Mouse (Mus musculus) limb, embryonic 11.5 days (tissue): Measurements from ENCODE around the gene Pdxdc1. TPM values are rescaled to one million over a fixed set of nuclear protein-coding genes. Genes with fewer than 3 reads are reported as not detected.

Experiments used
- ATAC-seq: fragments of 200-750 bp; cut with Nextera tagmentation; 2 replicates; pipeline ENCODE4 v1.8.0; 2017; ENCODE audit warnings: low read depth; ENCODE audit not compliant: insufficient number of reproducible peaks, low FRiP score, low TSS enrichment
- DNase-seq: peaks from one replicate; pipeline ENCODE4 v3.0.0-alpha.2; 2015; ENCODE audit warnings: low spot score
- H3K27ac ChIP-seq: fragments of 300-500 bp; sonication (generic); replicated peaks from 2 replicates; pipeline ENCODE4 v1.5.1; 2014; ENCODE audit warnings: low read depth, mild to moderate bottlenecking, low read length
- H3K27me3 ChIP-seq: fragments of 300-500 bp; sonication (generic); 2 replicates; pipeline ENCODE4 v1.6.1; 2014; ENCODE audit warnings: mild to moderate bottlenecking, low read length, mixed read lengths; ENCODE audit not compliant: control insufficient read depth, insufficient read depth
- H3K36me3 ChIP-seq: fragments of 300-500 bp; sonication (generic); 2 replicates; pipeline ENCODE4 v1.6.1; 2014; ENCODE audit warnings: mild to moderate bottlenecking, low read length, moderate library complexity, mixed read lengths; ENCODE audit not compliant: control insufficient read depth, insufficient read depth
- H3K4me1 ChIP-seq: fragments of 300-500 bp; sonication (generic); 2 replicates; pipeline ENCODE4 v1.6.1; 2014; ENCODE audit warnings: low read length, mixed read lengths; ENCODE audit not compliant: control insufficient read depth, insufficient read depth
- H3K4me2 ChIP-seq: fragments of 300-500 bp; sonication (generic); 2 replicates; pipeline ENCODE4 v1.6.1; 2014; ENCODE audit warnings: low read depth, mild to moderate bottlenecking, moderate library complexity; ENCODE audit not compliant: severe bottlenecking
- H3K4me3 ChIP-seq: fragments of 300-500 bp; sonication (generic); 2 replicates; pipeline ENCODE4 v1.5.1; 2014; ENCODE audit warnings: low read depth, low read length
- H3K9ac ChIP-seq: fragments of 300-500 bp; sonication (generic); 2 replicates; pipeline ENCODE4 v1.6.1; 2014; ENCODE audit warnings: mild to moderate bottlenecking, low read length
- H3K9me3 ChIP-seq: fragments of 300-500 bp; sonication (generic); 2 replicates; pipeline ENCODE4 v1.6.1; 2016; ENCODE audit warnings: low read length; ENCODE audit not compliant: control insufficient read depth
- WGBS: fragments of 180-500 bp; shearing (Covaris S2); extraction: QIAGEN DNeasy Blood & Tissue Kit; methylation state at CpG from one replicate; pipeline ENCODE4 v1.1.7; 2014; 5-methylcytosine and 5-hydroxymethylcytosine counted together
- polyA plus RNA-seq: library from polyadenylated mRNA; unstranded; fragments of >200 nt; fragmentation: Nextera tagmentation; extraction: Ambion mirVana; gene quantifications from 2 replicates; pipeline ENCODE4 v1.2.1, GENCODE M21; 2014

Gene Pdxdc1
- polyA plus RNA-seq, 1 experiment from 2014 or later, result 84.4 TPM

DNA sequence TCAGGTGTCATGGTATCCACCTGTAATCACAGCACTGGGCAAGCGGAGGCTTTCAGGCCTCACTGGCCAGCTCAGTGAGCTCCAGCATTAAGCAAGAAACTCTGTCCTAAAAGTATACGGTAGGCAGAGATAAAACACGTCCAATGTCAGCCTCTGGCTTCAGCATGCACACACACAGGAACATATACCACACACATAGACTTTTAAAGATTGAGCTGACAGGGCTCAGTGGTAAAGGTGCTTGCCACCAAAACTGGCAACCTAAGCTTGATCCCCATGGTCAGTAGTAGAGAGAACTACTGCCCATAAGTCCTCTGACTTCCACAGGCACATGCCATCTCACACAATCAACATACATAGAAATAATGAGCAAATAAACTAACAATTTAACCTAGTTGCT, 62.0 kb downstream of the Pdxdc1 start:
- no peak overlapping the region for H3K27ac ChIP-seq
- no peak overlapping the region for H3K4me3 ChIP-seq
- H3K9me3 ChIP-seq, result no peaks in the 10 kb centered on the region
- H3K9ac ChIP-seq, result no peak overlapping the region
- no peaks in the 10 kb centered on the region for H3K27me3 ChIP-seq
- H3K36me3 ChIP-seq, result peaks cover 15% of the 10 kb centered on the region
- DNase-seq (no peak), ATAC-seq (no peak)
- H3K4me2 ChIP-seq, result no peak overlapping the region
- H3K4me1 ChIP-seq, result no peaks in the 10 kb centered on the region
- 92% methylated on average over 3 of the region's 3 CpGs for WGBS

DNA sequence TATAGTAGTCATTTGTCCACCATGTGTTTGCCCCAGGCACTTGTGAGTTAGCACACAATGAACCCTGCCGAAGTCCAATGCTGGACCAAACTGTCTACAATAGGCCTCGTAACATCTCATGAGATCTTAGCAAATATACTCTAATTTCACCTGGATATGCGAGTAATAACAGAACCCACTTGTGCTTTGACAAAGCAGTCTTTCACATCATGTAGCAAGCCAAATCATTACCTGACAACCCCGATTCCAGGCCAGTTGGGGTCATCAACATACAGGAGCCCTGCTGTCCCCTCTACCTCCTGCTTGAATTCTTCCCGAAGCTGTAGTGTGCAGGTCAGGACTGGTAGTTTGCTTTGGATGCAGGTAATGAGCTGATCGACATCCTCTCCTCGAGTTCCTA, 62.9 kb downstream of the Pdxdc1 start:
- WGBS, result 91% methylated on average over 7 of the region's 7 CpGs
- Histone ChIP-seq H3K27ac (no peak overlapping the region), H3K9ac (no peak overlapping the region), H3K36me3 (peaks cover 19% of the 10 kb centered on the region), H3K4me3 (no peak overlapping the region), H3K4me2 (no peak overlapping the region), H3K9me3 (no peaks in the 10 kb centered on the region), H3K4me1 (no peaks in the 10 kb centered on the region), H3K27me3 (no peaks in the 10 kb centered on the region)
- no peak for DNase-seq
- no peak for ATAC-seq

DNA sequence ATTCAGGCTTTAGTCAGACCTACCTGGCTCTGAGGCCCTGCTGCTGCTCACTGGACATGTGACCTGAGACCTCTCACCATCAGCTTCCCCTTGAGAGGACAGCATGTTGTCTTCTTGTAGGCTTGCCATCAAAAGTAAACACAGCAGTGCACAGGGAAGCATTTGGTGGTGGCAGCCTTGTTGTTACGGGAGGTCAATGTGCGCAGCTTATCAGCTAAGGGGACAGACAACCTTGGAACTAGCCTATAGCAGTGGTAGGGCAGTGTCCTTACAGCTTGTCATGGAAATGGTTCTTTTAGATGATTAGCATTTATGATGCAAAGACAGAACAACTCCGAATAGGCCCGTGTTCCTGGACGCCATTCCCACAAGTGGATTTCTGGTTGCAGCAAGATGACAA, 68.5 kb downstream of the Pdxdc1 start:
- DNase-seq, result no peak
- no peaks in the 10 kb centered on the region for H3K4me1 ChIP-seq
- H3K27ac ChIP-seq, result no peak overlapping the region
- no peaks in the 10 kb centered on the region for H3K9me3 ChIP-seq
- no peak overlapping the region for H3K4me3 ChIP-seq
- ATAC-seq, result no peak
- H3K9ac ChIP-seq, result no peak overlapping the region
- peaks cover 24% of the 10 kb centered on the region; the same call in 1 of the 2 replicates for H3K36me3 ChIP-seq
- 96% methylated on average over 5 of the region's 5 CpGs for WGBS
- no peak overlapping the region for H3K4me2 ChIP-seq
- H3K27me3 ChIP-seq, result no peaks in the 10 kb centered on the region

DNA sequence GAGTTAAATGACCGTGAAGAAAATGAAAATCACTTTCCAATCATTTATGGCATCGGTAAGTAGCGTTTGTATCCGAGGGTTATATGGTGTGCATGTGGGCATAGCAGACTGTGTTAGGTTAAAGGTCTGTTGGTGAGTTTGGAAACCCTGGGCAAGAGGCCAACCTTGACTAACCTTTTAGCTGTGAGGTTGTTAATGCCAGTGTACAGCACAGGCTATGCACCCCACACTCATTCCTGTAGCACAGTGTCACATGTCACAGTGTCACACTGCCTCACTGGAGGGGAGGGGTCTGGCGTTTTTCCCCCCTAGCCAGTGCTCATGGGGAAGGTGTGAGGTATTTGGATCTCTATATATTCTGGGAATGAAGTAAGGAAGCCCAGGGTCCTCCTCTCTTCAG, 71.3 kb downstream of the Pdxdc1 start:
- Histone ChIP-seq H3K27me3 (no peaks in the 10 kb centered on the region), H3K9me3 (no peaks in the 10 kb centered on the region), H3K4me1 (no peaks in the 10 kb centered on the region), H3K4me3 (no peak overlapping the region), H3K9ac (no peak overlapping the region), H3K27ac (no peak overlapping the region), H3K4me2 (no peak overlapping the region), H3K36me3 (peaks cover 25% of the 10 kb centered on the region; the same call in 1 of the 2 replicates)
- no peak for ATAC-seq
- no peak for DNase-seq
- 87% methylated on average over 5 of the region's 5 CpGs for WGBS

DNA sequence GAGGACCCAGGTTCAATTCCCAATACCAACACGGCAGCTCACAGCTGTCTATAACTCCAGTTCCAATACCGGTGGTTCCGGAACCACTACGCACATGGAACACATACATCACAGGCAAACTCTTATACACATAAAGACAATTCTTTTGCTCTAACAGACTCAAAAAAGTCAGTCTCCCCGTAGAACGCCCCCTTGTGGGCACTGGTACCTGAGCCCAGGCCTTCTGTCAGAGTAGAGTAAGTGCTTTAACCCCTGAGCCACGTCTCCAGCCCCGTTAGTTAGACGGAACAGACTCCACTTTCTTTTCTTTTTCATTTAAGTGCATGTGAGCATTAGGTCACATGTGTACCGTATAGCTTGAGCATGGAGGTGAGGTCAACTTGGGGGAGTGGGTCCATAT, 72.5 kb downstream of the Pdxdc1 start:
- DNase-seq (no peak), ATAC-seq (no peak)
- no peaks in the 10 kb centered on the region for H3K4me1 ChIP-seq
- no peak overlapping the region for H3K9ac ChIP-seq
- H3K36me3 ChIP-seq, result peaks cover 18% of the 10 kb centered on the region; the same call in 1 of the 2 replicates
- no peak overlapping the region for H3K4me3 ChIP-seq
- no peak overlapping the region for H3K27ac ChIP-seq
- no peak overlapping the region for H3K4me2 ChIP-seq
- no peaks in the 10 kb centered on the region for H3K9me3 ChIP-seq
- 87% methylated on average over 10 of the region's 10 CpGs for WGBS
- no peaks in the 10 kb centered on the region for H3K27me3 ChIP-seq

GRCm38 (mm10) chr16:13826511-13826910, 76.4 kb downstream of the Pdxdc1 start:
- Histone ChIP-seq H3K9me3 (no peaks in the 10 kb centered on the region), H3K4me3 (no peak overlapping the region), H3K4me1 (no peaks in the 10 kb centered on the region), H3K27ac (no peak overlapping the region), H3K4me2 (no peak overlapping the region), H3K27me3 (no peaks in the 10 kb centered on the region), H3K36me3 (peaks cover 9% of the 10 kb centered on the region; the same call in 1 of the 2 replicates), H3K9ac (no peak overlapping the region)
- DNase-seq (no peak), ATAC-seq (no peak)
- 84% methylated on average over 4 of the region's 4 CpGs for WGBS

DNA sequence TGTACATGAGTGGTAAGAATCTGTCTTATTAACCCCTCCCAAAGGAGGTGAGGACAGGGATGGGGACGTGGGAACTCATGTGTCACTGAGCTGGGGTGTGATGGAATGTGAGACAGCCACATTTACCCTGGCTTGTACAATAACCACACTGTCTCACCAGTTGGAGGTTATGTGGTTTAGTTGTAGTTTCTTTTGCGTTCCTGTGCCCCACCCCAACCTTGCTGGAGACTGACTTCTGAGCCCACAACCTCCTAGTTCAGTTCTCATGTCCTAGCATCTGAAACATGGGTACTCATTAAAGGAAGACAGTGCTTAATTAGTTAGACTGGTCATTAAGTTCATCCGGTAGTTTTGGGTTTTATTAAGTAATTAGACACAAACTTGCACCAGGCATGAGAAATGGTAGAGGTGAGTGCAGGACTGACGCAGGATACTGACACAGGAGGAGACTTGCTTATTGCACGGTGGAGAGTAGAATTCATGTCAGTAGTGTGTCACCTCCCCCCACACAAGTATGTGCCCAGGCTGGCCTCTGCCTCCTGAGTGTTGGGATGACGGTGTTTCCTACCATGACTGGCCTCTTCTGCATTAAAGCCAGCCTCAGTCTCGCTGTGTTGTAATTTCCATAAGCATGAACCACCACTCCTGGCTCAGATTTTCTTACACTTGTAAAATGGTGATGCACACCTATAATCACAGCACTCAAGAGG, 77.0 kb downstream of the Pdxdc1 start:
- 70% methylated on average over 7 of the region's 7 CpGs for WGBS
- Histone ChIP-seq H3K27ac (no peak overlapping the region), H3K4me2 (no peak overlapping the region), H3K36me3 (peaks cover 9% of the 10 kb centered on the region; the same call in 1 of the 2 replicates), H3K4me1 (no peaks in the 10 kb centered on the region), H3K9me3 (no peaks in the 10 kb centered on the region), H3K27me3 (no peaks in the 10 kb centered on the region), H3K4me3 (no peak overlapping the region), H3K9ac (no peak overlapping the region)
- no peak for ATAC-seq
- DNase-seq, result no peak

- Histone ChIP-seq H3K9ac (no peak overlapping the region), H3K4me3 (no peak overlapping the region; the same call in 1 of the 2 replicates), H3K4me1 (no peaks in the 10 kb centered on the region), H3K4me2 (no peak overlapping the region; the same call in 1 of the 2 replicates), H3K27ac (no peak overlapping the region), H3K36me3 (no peaks in the 10 kb centered on the region), H3K9me3 (no peaks in the 10 kb centered on the region), H3K27me3 (no peaks in the 10 kb centered on the region)
- no peak for DNase-seq
- 96% methylated on average over 5 of the region's 5 CpGs for WGBS
- ATAC-seq, result no peak
These were observed 82.2 kb downstream of the Pdxdc1 start for GRCm38 (mm10) chr16:13820771-13821170.
